Mouse (Mus musculus): Measurements from ENCODE around the gene Ramp3. TPM values are rescaled to one million over a fixed set of nuclear protein-coding genes. Genes with fewer than 3 reads are reported as not detected.

Ramp3 gene
- total RNA-seq (2014; rRNA removed) (0.07 and 0.09 TPM in 2 replicates), polyA plus RNA-seq (2012; rRNA removed) (0.09 and 0.16 TPM in 2 replicates)

DNA sequence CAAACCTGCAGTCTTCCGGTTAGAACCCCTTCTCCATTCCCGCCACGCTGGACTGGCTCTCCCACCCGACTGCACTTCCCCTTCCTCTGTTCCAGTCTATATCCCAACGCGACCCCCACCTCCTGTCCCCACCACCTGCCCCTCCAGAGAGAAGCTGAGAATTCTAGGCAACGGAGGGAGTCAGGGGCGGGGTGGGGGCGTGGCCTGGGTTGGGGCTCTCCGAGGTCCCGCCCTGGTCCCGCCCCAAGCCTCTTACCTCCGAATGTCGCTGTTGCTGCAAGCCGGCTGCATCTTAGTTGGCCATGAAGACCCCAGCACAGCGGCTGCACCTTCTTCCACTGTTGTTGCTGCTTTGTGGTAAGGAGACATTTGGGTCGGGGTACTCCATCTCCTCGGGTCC lies at the start of gene Ramp3:
Gene Ramp3 (plus strand): TSS at position 251 of the 400 bp plus-strand sequence.
- H3K9ac ChIP-seq (ENCODE audit: low read depth, low read length) = no peak within 1 kb of the TSS
- H3K4me1 ChIP-seq (ENCODE audit: control insufficient read depth, insufficient read depth, low read length) = no peaks in the 10 kb centered on the region
- H3K27me3 ChIP-seq (ENCODE audit: control insufficient read depth, insufficient read depth, low read length) = no peaks in the 10 kb centered on the region
- no peak within 1 kb of the TSS for H3K27ac ChIP-seq (replicated peaks; ENCODE audit: insufficient read depth, low read depth, low read length)
- TF ChIP-seq POLR2A (IDR thresholded peaks at IDR 0.05; ENCODE audit: extremely low read depth, insufficient read depth, low read length) (no peak), CTCF (IDR thresholded peaks at IDR 0.05; ENCODE audit: low read depth, low read length) (no peak)
- 3% methylated on average over 16 of the region's 18 CpGs for WGBS
- no peaks in the 10 kb centered on the region for H3K79me2 ChIP-seq (ENCODE audit: control insufficient read depth, insufficient read depth, low read length)
- no peaks in the 10 kb centered on the region for H3K36me3 ChIP-seq (ENCODE audit: control insufficient read depth, insufficient read depth, low read length)
- no peak for DNase-seq (ENCODE audit: extremely low read depth, low read depth, low spot score)
- H3K4me3 ChIP-seq (ENCODE audit: insufficient read depth, low read depth, low read length) = peak within 1 kb of the TSS; percentile 39; the same call in 1 of the 2 replicates

DNA sequence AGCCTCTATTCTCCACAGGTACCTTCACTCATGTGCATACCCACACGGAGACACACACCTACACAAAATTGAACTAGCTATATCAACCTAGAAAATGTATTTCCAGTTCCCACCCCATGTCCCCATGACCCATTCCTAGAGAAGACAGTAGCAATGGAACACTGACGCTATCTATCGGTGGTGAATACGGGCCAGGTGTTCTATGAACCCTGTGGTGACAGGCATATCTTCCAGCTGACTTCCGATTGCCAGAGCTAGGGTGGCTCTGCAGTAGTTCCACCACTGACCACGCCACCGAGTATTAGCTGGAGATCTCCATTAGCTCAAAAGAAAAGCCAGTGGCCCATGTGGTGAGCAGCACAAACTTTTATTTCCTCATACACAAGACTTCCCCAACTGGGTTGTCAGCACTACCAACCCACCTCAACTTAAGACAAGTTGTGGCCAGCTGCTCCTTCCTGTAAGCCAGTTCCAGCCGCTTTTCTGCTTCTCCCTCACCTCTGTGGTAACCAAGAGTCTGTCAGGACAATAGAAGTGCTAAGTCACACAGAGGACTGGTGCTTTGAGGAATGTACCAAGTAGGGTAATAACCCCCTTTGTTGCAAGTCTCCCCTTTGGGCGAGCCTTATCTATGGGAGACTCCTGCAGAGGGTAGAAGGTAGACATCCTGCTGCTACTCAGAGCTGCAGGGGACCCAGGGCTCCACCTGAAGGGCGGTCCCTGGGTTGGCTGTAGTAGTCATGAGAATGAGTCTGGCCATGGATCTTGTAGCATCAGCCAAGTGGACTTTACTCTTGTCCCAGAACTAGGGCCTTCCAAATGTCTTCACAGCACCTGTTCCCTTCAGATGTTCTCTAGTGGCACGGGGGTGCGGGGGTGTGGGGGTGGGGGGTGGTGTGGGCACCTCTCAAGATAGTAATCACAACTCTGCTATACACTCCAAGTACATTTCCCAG lies 42.8 kb upstream of the Ramp3 start:
- WGBS = 78% methylated on average over 12 of the region's 12 CpGs
- H3K4me3 ChIP-seq (ENCODE audit: insufficient read depth, low read depth, low read length) = no peak overlapping the region
- peaks cover 53% of the 10 kb centered on the region for H3K36me3 ChIP-seq (ENCODE audit: control insufficient read depth, insufficient read depth, low read length)
- H3K27me3 ChIP-seq (ENCODE audit: control insufficient read depth, insufficient read depth, low read length) = no peaks in the 10 kb centered on the region
- no peak for TF ChIP-seq CTCF (IDR thresholded peaks at IDR 0.05; ENCODE audit: low read depth, low read length)
- TF ChIP-seq POLR2A (IDR thresholded peaks at IDR 0.05; ENCODE audit: extremely low read depth, insufficient read depth, low read length) = no peak
- DNase-seq (ENCODE audit: extremely low read depth, low read depth, low spot score) = peak; percentile 67
- H3K4me1 ChIP-seq (ENCODE audit: control insufficient read depth, insufficient read depth, low read length) = no peaks in the 10 kb centered on the region
- H3K27ac ChIP-seq (replicated peaks; ENCODE audit: insufficient read depth, low read depth, low read length) = no peak overlapping the region
- H3K9ac ChIP-seq (ENCODE audit: low read depth, low read length) = no peak overlapping the region
- no peaks in the 10 kb centered on the region for H3K79me2 ChIP-seq (ENCODE audit: control insufficient read depth, insufficient read depth, low read length)

GRCm38 (mm10) chr11:6623704-6624103 lies 34.6 kb upstream of the Ramp3 start:
- DNase-seq (ENCODE audit: extremely low read depth, low read depth, low spot score) = no peak
- Histone ChIP-seq H3K27me3 (ENCODE audit: control insufficient read depth, insufficient read depth, low read length) (no peaks in the 10 kb centered on the region), H3K9ac (ENCODE audit: low read depth, low read length) (no peak overlapping the region), H3K79me2 (ENCODE audit: control insufficient read depth, insufficient read depth, low read length) (peaks cover 3% of the 10 kb centered on the region; the same call in 1 of the 2 replicates), H3K4me1 (ENCODE audit: control insufficient read depth, insufficient read depth, low read length) (peaks cover 7% of the 10 kb centered on the region), H3K27ac (replicated peaks; ENCODE audit: insufficient read depth, low read depth, low read length) (no peak overlapping the region), H3K36me3 (ENCODE audit: control insufficient read depth, insufficient read depth, low read length) (peaks cover 30% of the 10 kb centered on the region), H3K4me3 (ENCODE audit: insufficient read depth, low read depth, low read length) (no peak overlapping the region)
- WGBS = 89% methylated on average over 10 of the region's 10 CpGs
- TF ChIP-seq CTCF (IDR thresholded peaks at IDR 0.05; ENCODE audit: low read depth, low read length) = no peak
- no peak for TF ChIP-seq POLR2A (IDR thresholded peaks at IDR 0.05; ENCODE audit: extremely low read depth, insufficient read depth, low read length)

- TF ChIP-seq CTCF (IDR thresholded peaks at IDR 0.05; ENCODE audit: low read depth, low read length) (no peak), POLR2A (IDR thresholded peaks at IDR 0.05; ENCODE audit: extremely low read depth, insufficient read depth, low read length) (no peak)
- Histone ChIP-seq H3K27me3 (ENCODE audit: control insufficient read depth, insufficient read depth, low read length) (no peaks in the 10 kb centered on the region), H3K9ac (ENCODE audit: low read depth, low read length) (peak overlapping the region; percentile 54; the same call in 1 of the 2 replicates), H3K4me3 (ENCODE audit: insufficient read depth, low read depth, low read length) (peak overlapping the region; percentile 59), H3K27ac (replicated peaks; ENCODE audit: insufficient read depth, low read depth, low read length) (no peak overlapping the region), H3K79me2 (ENCODE audit: control insufficient read depth, insufficient read depth, low read length) (peaks cover 3% of the 10 kb centered on the region; the same call in 1 of the 2 replicates), H3K36me3 (ENCODE audit: control insufficient read depth, insufficient read depth, low read length) (peaks cover 23% of the 10 kb centered on the region), H3K4me1 (ENCODE audit: control insufficient read depth, insufficient read depth, low read length) (peaks cover 7% of the 10 kb centered on the region)
- DNase-seq (ENCODE audit: extremely low read depth, low read depth, low spot score) = no peak
- 38% methylated on average over 14 of the region's 14 CpGs for WGBS
Observed at GRCm38 (mm10) chr11:6624619-6625382, 33.5 kb upstream of the Ramp3 start.

DNA sequence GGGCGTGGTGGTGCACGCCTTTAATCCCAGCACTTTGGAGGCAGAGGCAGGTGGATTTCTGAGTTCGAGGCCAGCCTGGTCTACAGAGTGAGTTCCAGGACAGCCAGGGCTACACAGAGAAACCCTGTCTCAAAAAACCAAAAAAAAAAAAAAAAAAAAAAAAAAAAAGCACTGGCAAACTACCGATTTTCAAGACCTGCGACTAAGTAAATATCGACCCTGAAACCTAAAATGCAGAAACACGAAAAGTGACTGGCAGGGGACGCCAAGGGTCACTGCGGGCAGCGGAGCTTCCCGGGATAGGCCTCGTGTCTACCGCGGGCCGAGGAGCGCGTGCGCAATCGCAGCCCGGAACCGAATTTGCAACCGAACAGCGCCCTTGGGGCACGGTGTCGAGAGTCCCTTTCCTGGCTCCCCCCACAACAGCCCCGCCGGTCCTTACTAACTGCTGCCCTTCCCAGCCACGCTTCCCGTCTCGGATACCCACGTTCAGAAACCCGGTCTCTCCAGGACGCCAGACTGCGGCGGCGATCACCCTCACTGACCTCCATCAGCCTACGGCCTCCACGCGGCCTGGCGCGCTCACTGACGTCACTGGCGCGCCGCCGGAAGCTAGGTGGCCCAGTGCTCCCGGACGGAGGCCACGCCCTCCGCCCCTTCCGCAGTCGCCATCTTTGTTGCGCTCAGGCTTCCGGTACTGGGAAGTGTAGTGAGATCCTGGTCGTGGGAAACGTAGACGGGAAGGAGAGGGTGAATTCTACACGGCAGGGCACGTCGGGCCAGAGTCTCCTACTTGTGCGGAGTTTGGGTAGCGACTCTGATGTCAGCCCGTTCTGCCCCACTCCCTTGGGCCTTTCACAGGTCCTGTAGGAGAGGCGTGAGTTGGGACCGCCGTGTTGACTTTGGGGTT lies 32.6 kb upstream of the Ramp3 start, which contains the start of gene Tbrg4:
Gene Tbrg4 (minus strand): TSS at position 590 of the 910 bp plus-strand sequence.
- H3K27me3 ChIP-seq (ENCODE audit: control insufficient read depth, insufficient read depth, low read length) = no peaks in the 10 kb centered on the region
- peaks cover 7% of the 10 kb centered on the region for H3K4me1 ChIP-seq (ENCODE audit: control insufficient read depth, insufficient read depth, low read length)
- WGBS = under 1% methylated on average over 66 of the region's 66 CpGs
- H3K9ac ChIP-seq (ENCODE audit: low read depth, low read length) = peak within 1 kb of the TSS; percentile 91
- H3K36me3 ChIP-seq (ENCODE audit: control insufficient read depth, insufficient read depth, low read length) = peaks cover 17% of the 10 kb centered on the region; the same call in 1 of the 2 replicates
- H3K79me2 ChIP-seq (ENCODE audit: control insufficient read depth, insufficient read depth, low read length) = peaks cover 3% of the 10 kb centered on the region; the same call in 1 of the 2 replicates
- DNase-seq (ENCODE audit: extremely low read depth, low read depth, low spot score) = peak; percentile 84
- peak within 1 kb of the TSS; percentile 96 for H3K27ac ChIP-seq (replicated peaks; ENCODE audit: insufficient read depth, low read depth, low read length)
- peak within 1 kb of the TSS; percentile 95 for H3K4me3 ChIP-seq (ENCODE audit: insufficient read depth, low read depth, low read length)
- TF ChIP-seq CTCF (IDR thresholded peaks at IDR 0.05; ENCODE audit: low read depth, low read length) (no peak), POLR2A (IDR thresholded peaks at IDR 0.05; ENCODE audit: extremely low read depth, insufficient read depth, low read length) (peak; percentile 66)

Data from liver, adult 2 months (tissue).